Mouse (Mus musculus) activated CD4-positive, CD25-positive, alpha-beta regulatory T cell, adult 4 months (primary cell): Measurements from ENCODE around the gene Rft1. TPM values are rescaled to one million over a fixed set of nuclear protein-coding genes. Genes with fewer than 3 reads are reported as not detected.
A peak's percentile ranks its signal among the peaks of the same experiment; 100 is the strongest.
"Not testable (repeated sequence)": the region's sequence is repeated elsewhere in the genome, so short reads cannot be mapped to it uniquely, and the experiment has no call there.

Experiments used
- ATAC-seq: one replicate; pipeline ENCODE4 v1.8.0; 2017
- polyA plus RNA-seq, 2 experiments: library from polyadenylated mRNA; unstranded; fragments of 100-300 nt; shearing (Covaris generic); gene quantifications; one replicate each; pipeline ENCODE4 v1.2.1; 2017

The Rft1 gene
- polyA plus RNA-seq, 2 experiments from 2014 or later, result 12.9 to 13.1 TPM

GRCm38 (mm10) chr14:30674947-30675346 lies 20.8 kb downstream of the Rft1 start:
- peak; percentile 73 for ATAC-seq

DNA sequence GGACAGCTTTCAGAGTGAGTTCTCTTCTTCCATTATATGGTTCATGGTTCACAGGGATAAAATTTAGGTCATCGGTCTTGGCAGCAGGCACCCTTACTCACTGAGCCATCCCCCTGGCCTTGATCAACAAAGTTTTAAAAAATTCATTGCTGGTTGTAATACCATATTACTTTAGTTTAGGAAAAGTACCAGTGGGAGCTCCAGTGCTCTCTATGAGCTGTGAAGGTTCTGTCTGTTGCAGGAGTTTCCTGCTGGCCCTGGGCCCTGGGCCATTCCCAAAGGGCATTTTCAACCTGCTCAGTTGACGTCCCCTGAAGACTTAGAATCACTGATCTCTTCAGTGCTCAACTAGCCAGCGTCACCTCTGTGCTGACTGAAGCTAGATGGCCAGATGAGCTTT lies 28.0 kb downstream of the Rft1 start:
- ATAC-seq, result no peak

DNA sequence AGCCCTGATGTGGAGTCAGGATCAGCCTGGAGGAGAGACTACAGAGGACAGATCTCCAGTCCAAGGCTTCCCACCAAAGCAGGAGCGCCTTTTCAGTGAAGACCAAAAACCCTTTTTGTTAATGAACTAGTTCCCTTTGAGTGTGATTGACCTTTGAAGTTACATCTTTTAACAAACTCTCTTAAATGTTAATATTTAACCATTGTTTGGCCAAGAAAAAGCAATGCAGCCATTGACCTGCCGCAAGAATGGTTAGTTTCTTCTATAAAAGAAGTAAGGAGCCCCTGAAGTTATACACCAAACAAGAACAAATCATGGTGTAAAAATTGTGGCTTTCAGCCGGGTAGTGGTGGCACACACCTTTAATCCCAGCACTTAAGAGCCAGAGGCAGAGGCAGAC lies 36.5 kb downstream of the Rft1 start:
- ATAC-seq, result no peak

- ATAC-seq, result no peak
Measured at GRCm38 (mm10) chr14:30692439-30692838, 38.3 kb downstream of the Rft1 start.

DNA sequence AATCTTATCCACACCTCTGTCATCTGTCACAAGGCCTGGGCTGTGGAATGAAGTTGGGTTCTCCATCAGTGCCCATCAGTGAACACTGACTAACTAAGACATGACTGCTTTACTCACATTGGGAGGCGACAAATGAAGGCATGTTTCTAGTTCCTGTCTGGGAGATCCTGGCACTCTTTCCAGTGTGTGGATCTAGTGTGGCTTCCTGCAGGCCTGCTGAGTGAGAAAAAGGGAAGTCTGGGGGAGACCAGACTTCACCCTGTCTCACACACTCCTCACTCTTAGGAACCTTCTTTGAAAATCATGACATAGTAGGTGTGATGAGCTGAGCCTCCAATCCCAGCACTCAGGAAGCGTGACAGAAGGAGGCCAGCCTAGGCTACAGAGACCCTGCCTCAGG lies 40.6 kb downstream of the Rft1 start:
- no peak for ATAC-seq

DNA sequence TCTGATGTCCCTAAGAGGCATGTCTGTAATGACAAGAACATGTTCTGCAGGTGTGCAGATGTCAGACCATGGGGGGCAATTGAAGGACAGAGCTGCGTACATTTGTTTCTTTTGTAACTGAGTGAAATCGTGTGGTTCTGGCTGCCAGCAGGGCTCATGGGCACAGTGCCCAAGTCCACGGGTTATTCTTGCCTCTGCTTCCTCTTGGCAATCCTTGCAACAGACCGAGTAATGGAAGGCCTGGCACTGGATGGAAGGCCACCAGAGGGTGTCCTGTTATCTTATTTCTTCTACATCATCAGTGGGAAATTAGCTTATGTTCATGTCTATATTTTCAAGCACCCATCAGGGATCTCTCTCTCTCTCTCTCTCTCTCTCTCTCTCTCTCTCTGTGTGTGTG lies 41.4 kb downstream of the Rft1 start:
- ATAC-seq, result no peak

DNA sequence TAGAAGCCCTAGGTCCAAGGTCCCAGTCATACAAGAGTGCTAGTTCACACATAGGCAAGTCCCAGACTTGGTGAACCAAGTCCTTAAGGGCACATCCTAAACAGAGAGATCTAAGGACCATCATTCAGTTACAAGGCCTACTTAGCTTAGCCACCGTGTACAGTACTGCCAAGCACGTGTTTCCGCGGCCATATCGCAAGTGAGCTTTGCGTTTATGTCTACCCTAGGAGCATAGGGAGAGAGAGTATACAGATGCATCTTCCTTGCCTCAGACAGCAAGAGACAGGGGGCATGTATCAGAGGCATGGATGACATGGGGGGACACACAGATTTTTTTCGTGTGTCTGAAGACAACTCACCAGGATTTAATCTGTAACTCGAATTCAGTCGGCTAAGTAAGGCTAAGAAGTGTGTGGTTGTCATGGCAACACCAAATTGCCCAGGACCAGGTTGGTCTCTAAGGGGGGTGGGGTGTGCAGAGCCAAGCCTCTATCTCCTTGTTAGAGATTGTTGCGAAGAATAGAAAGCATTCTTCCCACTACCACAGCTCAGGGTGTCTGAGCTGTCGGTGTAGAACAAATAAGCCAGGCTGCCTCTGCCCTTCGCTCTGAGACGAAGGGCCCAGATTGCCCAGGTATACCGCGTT lies 43.4 kb downstream of the Rft1 start:
- no peak for ATAC-seq

- ATAC-seq, result no peak
Measured at GRCm38 (mm10) chr14:30699656-30700055, 45.5 kb downstream of the Rft1 start.

- ATAC-seq, result no peak
Measured at GRCm38 (mm10) chr14:30702512-30702911, 48.4 kb downstream of the Rft1 start.

- ATAC-seq, result no peak
Measured at GRCm38 (mm10) chr14:30703079-30703478, 48.9 kb downstream of the Rft1 start.

- no peak for ATAC-seq
Measured at GRCm38 (mm10) chr14:30704098-30704855, 50.1 kb downstream of the Rft1 start.

DNA sequence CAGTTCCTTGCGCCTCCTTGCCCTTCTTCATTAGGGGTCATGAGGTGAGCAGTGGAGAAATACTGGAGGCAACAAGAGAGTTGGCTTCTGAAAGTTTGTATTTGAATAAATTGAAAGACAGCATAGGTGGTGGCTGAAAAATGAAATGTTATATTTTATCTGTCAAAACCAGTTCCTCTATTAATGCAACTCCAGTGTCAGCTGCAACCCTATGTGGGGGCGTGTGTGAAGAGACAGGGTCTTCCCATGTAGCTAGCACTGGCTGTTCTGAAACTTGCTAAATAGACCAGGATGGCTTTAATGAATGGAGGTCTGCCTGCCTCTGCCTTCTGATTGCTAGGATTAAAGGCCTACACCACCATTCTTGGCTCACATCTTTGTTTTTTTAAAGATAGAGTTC lies 57.7 kb downstream of the Rft1 start:
- no peak for ATAC-seq

DNA sequence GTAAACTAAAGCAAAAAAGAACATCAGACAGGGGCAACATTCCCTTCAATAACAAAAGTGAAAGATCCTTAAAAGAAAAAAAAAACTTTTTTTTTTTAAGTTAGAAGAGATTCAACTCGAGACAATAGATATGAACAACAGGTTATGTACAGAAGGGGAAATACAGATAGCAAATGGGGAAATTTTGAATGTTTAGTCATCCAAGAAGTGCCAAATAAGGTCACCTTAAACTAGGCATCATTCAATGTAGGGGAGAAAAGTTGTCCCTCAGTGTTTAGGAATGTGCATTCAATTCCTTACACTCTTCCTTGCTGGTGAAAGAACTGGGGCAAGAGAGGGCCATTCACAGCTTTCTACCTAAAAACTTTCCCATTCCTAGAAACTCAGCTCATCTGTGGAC lies 59.6 kb downstream of the Rft1 start:
- no peak for ATAC-seq

- ATAC-seq, result peak; percentile 19
Measured at GRCm38 (mm10) chr14:30714799-30715617, 60.8 kb downstream of the Rft1 start, which contains the start of gene Sfmbt1. Gene Sfmbt1, plus strand, starts transcription at chr14:30714849.

GRCm38 (mm10) chr14:30715618-30716050 lies 61.5 kb downstream of the Rft1 start:
- ATAC-seq, result peak; percentile 64

DNA sequence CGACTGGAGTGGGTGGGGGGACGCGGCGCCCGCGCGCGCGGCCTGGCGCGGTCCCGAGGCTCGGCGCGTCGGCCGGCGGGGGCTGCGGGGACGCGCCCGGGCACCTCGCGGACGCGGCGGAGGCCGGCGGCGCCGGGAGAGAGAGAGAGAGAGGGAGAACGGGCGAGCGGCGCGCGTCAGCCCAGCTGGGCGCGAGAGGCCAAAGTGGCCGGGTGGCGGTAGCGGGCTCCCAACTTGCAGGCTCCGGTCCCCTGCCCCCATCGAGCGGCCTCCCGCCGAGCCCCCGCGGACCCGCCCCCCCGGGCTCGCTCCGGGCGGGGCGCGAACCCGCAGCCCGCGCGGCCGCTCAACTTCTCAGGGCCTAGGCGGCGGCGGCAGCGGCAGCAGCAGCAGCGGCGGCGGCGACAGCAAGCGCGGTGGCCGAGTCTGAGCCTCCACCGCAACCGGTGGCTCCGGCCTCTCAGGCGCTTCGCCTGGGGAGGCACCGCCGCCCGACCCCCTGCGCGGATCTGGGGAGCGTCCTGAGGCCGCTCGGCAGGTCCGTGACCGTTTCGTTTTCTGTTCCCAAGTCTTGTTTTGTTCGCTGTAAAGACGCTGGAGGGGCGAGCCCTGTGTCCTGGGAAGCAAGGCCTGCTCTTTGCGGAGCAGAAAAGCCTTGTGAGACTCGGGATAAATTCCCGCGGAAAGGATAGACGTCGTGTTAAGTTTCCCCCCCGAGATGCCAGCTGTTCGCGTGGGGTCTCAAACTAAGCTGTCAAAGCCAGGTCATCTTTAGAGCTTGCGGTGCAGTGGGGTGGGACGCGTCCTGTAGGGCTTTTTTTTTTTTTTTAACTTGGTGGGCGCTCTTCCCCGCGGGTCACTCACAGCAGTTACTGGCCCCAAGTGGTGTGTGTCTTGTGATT lies 62.1 kb downstream of the Rft1 start:
- ATAC-seq, result peak; percentile 4

- ATAC-seq, result peak; percentile 29
Measured at GRCm38 (mm10) chr14:30716953-30717285, 62.8 kb downstream of the Rft1 start.

DNA sequence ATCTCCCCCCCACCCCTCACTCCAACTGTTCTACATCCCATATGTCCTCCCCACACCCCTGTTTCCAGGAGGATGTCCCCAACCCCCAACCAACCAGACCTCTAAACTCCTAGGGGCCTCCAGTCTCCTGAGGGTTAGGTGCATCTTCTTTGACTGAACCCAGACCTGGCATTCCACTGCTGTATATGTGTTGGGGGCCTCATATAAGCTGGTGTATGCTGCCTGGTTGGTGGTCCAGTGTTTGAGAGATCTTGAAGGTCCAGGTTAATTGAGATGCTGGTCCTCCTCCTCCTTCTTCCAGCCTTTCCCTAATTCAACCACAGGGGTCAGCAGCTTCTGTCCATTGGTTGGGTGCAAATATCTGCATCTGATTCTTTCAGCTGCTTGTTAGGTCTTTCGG lies 64.5 kb downstream of the Rft1 start:
- ATAC-seq, result not testable (repeated sequence)

DNA sequence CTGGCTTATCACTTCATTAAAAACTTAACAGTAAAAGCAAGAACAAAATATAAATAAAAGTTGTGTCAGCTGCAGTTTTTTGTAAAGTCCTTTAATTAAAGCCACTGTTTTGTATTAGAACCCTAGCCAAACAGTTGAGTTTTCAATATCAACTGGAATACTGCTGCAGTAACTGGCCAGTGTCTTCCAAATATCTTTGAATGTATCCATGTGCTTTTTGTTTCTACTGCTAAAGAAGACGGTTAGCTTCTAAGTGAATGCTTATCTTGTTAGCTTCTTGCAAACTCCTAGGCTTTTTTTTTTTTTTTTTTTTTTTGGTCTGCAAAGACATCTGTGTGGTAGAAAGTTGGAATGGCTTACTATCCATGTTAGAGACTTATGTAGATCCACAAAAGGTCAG lies 65.4 kb downstream of the Rft1 start:
- ATAC-seq, result no peak

- ATAC-seq, result no peak
Measured at GRCm38 (mm10) chr14:30721850-30722249, 67.7 kb downstream of the Rft1 start.

- ATAC-seq, result no peak
Measured at GRCm38 (mm10) chr14:30722406-30722805, 68.2 kb downstream of the Rft1 start.

DNA sequence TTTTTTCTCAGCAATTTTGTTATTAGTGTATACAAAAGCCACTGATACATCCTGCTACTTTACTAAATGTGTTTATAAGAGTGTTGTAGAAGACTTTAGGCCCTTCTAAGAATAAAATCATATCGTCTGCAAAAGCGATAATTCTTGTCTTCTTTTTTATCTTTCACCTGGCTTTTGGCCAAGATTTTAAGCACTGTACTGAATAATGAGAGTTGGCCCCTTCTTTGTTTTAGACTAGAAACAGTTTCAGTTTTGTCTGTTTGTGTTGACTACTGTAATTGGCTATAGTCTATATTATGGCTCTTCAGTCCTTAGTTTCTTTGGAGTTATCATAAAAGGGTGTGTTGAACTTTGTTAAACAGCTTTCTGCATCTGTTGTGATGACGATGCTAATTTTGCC lies 77.7 kb downstream of the Rft1 start:
- no peak for ATAC-seq
